Mouse (Mus musculus): ENCODE results near the gene BC037034.
"Not testable (repeated sequence)": the region's sequence is repeated elsewhere in the genome, so short reads cannot be mapped to it uniquely, and the experiment has no call there.

GRCm38 (mm10) chr5:138216632-138217031, 47.2 kb downstream of the BC037034 start:
- not testable (repeated sequence) for TF ChIP-seq CTCF, POLR2A (IDR thresholded peaks at IDR 0.05; ENCODE audit: insufficient read depth, low read depth, low read length)

All from olfactory bulb, adult 2 months (tissue).